In the genomic region with DNA sequence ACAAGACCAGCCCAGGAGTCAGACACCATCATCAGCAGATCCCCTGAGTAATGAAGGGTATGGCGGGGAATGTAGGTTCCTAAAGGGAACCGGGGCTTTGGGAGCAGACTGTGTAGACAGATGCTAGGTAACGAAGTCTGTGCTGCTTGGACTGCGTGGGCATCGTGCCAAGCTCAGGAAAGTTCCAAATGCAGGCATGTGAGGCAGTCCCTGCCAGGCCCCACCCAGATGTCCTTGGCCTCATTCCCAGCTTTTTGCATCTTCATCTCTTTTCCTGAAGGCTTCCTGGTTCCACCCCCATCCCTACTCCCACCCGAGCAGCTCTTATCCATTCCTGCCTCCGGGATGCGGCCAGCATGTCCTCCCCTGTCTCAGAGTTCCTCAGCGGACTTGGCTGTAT, we compare ENCODE assay signal across 8 mouse cellular contexts. TPM values are rescaled to one million over a fixed set of nuclear protein-coding genes. Genes with fewer than 3 reads are reported as not detected.
DNase-seq lines count a peak whose midpoint lies in the region; ATAC-seq and TF ChIP-seq lines count a peak whose summit lies in the region.

No protein-coding gene starts in this region.

- intact Hi-C loops in heart, postnatal 36 days (cut with DNase I), result no loop called here

- peaks cover 26% of the 10 kb centered on the region for H3K4me1 ChIP-seq in forebrain, embryonic 16.5 days (replicated peaks; ENCODE audit: control insufficient read depth, insufficient read depth, low read length)
- H3K4me1 ChIP-seq in thymus, adult 2 months (replicated peaks; ENCODE audit: control insufficient read depth, insufficient read depth, low read length), result peaks cover under 1% of the 10 kb centered on the region; the same call in 1 of the 2 replicates

- peak overlapping the region; percentile 35 for H3K4me2 ChIP-seq in forebrain, embryonic 16.5 days (ENCODE audit: low read length)

- H3K36me3 ChIP-seq in forebrain, embryonic 16.5 days (ENCODE audit: control insufficient read depth, insufficient read depth), result no peaks in the 10 kb centered on the region
- H3K36me3 ChIP-seq in thymus, adult 2 months (ENCODE audit: control insufficient read depth, insufficient read depth, low read length), result no peaks in the 10 kb centered on the region

- peak overlapping the region; percentile 67 for H3K27ac ChIP-seq in forebrain, embryonic 16.5 days (ENCODE audit: low read length)
- no peak overlapping the region for H3K27ac ChIP-seq in thymus, adult 2 months (ENCODE audit: control insufficient read depth, insufficient read depth, low read length)

- no peaks in the 10 kb centered on the region for H3K9me3 ChIP-seq in forebrain, embryonic 16.5 days (ENCODE audit: control insufficient read depth, low read length)

- no peak for TF ChIP-seq POLR2A in thymus, adult 2 months (IDR thresholded peaks at IDR 0.05; ENCODE audit: control insufficient read depth, extremely low read depth, insufficient read depth, low read length, poor library complexity)

- 25% methylated on average over 9 of the region's 9 CpGs for WGBS in forebrain, embryonic 16.5 days
- WGBS in thymus, adult 2 months, result 92% methylated on average over 9 of the region's 9 CpGs

- no peak for TF ChIP-seq CTCF in thymus, adult 2 months (IDR thresholded peaks at IDR 0.05; ENCODE audit: borderline replicate concordance, control insufficient read depth, extremely low read depth, insufficient read depth, low read length, poor library complexity)

- peak; percentile 81 for DNase-seq in MN1 (ENCODE audit: low spot score)
- DNase-seq in adrenal gland, postnatal 25 days, result peak; percentile 83
- DNase-seq in heart, postnatal 36 days, result peak; percentile 81 to 82
- peak; percentile 72 to 80 for DNase-seq in layer of hippocampus, postnatal 25 days (ENCODE audit: extremely low spot score in 1 of 2, low spot score in 1 of 2)
- DNase-seq in lung, postnatal 36 days, result peak; percentile 84
- no peak for DNase-seq in thymus, adult 2 months

- peak; percentile 89 for ATAC-seq in forebrain, embryonic 16.5 days
- ATAC-seq in erythroblast, adult 5-6 weeks (replicated peaks; ENCODE audit: low FRiP score, poor library complexity, severe bottlenecking), result no peak

- no peak overlapping the region for H3K4me3 ChIP-seq in forebrain, embryonic 16.5 days (replicated peaks; ENCODE audit: low read length)
- no peak overlapping the region for H3K4me3 ChIP-seq in thymus, adult 2 months (ENCODE audit: control insufficient read depth, insufficient read depth, low read length)

- H3K27me3 ChIP-seq in forebrain, embryonic 16.5 days (replicated peaks; ENCODE audit: control insufficient read depth, insufficient read depth, low read length), result no peaks in the 10 kb centered on the region
- no peaks in the 10 kb centered on the region for H3K27me3 ChIP-seq in thymus, adult 2 months (ENCODE audit: control insufficient read depth, insufficient read depth, low read length)

- H3K9ac ChIP-seq in forebrain, embryonic 16.5 days (replicated peaks; ENCODE audit: low read depth, low read length), result no peak overlapping the region

RNA-seq across cellular contexts. Expression of gene Sbk1, which starts 6.5 kb away (rescaled TPM):
- 72.1 and 102 TPM in 2 replicates for total RNA-seq in adrenal gland, postnatal 25 days (2021)
- polyA plus RNA-seq in forebrain, embryonic 16.5 days (2015; fragmentation: Nextera tagmentation; extraction: Ambion mirVana), result 295 and 323 TPM in 2 replicates
- total RNA-seq in heart, postnatal 36 days (2021), result 10 to 100 TPM; 76.8 to 94.9 TPM
- 10 to 100 TPM; 98.2 to 99.0 TPM for total RNA-seq in layer of hippocampus, postnatal 25 days (2021)
- polyA plus RNA-seq in thymus, adult 2 months (2012; rRNA removed), result 78.1 and 82.0 TPM in 2 replicates
- total RNA-seq in erythroblast, adult 5-6 weeks (2015; ENCODE audit: low replicate concordance), result 0.77 and 1.0 TPM in 2 replicates
- total RNA-seq in erythroblast, adult 5-6 weeks (2017; ENCODE audit: low replicate concordance), result 0.56 and 0.77 TPM in 2 replicates

Comparison
In these comparisons a context has a peak if more than half of its experiments do, and no peak if none do; other contexts are left out.
1. RNA of gene Sbk1, which starts 6.5 kb away (total RNA-seq): 72.1 to 102 TPM in adrenal gland, postnatal 25 days, 98.2 to 99.0 TPM in layer of hippocampus, postnatal 25 days and 76.8 to 94.9 TPM in heart, postnatal 36 days; 0.56 to 1.0 TPM in erythroblast, adult 5-6 weeks; every median in the first group is over 10 times any median in the second.